Mouse (Mus musculus) neutrophil, adult 65 days (primary cell): Measurements from ENCODE around the gene Sntn. TPM values are rescaled to one million over a fixed set of nuclear protein-coding genes. Genes with fewer than 3 reads are reported as not detected.

ENCODE experiments used
- total RNA-seq: library from RNA; stranded (reverse); gene quantifications from 2 replicates; pipeline ENCODE4 v1.2.4, GENCODE M21; 2023

Sntn gene
- not detected in 2 replicates for total RNA-seq

DNA sequence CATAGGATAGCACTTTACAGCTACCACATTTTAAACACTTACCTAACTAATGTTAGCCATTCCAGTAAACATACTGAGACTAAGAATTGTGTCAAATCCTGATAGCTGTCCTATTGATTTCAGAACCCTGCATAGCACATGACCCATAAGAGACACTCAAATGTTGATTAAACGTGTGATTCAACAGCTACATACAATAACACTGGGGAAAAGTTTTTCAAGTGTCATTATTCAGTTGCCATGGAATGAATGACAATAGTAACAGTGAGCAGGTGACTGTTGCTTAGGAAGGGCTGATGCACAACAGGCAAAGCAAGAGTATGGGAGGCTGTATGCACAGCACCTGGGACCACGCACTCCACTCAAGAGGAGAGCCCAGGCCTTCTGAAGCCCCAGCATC lies at the start of gene Sntn:
TSS of gene Sntn (plus strand) at position 301 of the 400 bp plus-strand sequence.

Other genes with a start within 250 kb of the Sntn start
- not detected in 2 replicates for gene Gm281, start 243.6 kb downstream of the Sntn start, total RNA-seq